Mouse (Mus musculus): Measurements from ENCODE around the gene Gm6592.
A peak's percentile ranks its signal among the peaks of the same experiment; 100 is the strongest.
"Not testable (repeated sequence)": the region's sequence is repeated elsewhere in the genome, so short reads cannot be mapped to it uniquely, and the experiment has no call there.

Gene Gm6592

DNA sequence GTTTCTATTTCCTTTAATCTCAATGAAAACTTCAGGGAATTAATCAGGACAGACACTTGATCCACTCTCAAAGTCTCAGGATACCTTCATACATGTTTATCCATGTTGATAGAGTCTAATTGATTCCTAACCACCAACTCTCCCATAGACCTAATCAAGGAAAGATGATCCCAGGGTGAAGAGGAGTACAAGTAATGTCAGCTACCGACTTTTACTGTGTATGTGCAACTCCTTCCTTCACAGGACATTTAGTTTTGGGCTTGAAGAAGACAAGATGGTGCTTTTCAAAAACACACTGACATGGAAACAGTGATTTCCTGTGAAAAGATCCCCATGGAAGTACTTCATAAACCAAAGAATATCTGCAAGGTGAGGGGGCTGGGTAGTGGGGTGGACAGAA lies at the start of gene Gm6592:
Gm6592 (plus strand) TSS at position 301 of the 400 bp plus-strand sequence.
- DNase-seq (ENCODE audit: low spot score), result no peak

DNA sequence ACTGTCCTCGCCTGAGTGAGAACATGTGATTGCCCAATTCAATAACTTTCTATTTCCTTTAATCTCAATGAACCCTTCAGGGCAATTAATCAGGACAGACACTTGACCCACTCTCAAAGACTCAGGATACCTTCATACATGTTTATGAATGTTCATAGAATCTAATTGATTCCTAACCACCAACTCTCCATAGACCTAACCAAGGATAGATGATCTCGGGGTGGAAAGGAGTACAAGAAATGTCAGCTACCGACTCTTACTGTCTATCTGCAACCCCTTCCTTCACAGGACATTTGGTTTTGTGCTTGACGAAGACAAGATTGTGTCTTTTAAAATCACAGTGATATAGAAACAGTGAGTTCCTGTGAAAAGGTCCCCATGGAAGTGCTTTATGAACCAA lies 40.4 kb upstream of the Gm6592 start, which contains the start of gene Ssxb5:
Ssxb5 (plus strand) TSS at position 301 of the 400 bp plus-strand sequence.
- DNase-seq (ENCODE audit: low spot score), result not testable (repeated sequence)

DNA sequence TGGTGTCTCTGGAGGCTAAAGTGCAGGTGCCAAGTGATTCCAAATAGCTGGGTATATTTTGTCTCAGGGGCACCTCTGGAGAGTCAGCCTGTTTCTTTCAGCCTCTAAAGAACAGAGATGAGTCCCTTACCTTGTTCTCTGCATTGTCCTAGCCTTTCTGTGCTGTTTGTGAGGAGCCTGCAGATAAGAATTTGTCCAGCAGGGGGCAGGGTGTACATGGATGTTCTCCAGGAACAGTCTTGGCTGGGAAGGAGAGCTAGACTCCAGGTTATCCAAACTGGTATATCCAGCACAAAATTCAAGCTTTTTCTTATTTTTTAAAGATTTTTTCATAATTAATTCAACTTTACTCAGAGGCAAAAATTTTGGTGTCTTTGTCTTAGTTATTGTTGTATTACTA lies 11.8 kb upstream of the Gm6592 start:
- DNase-seq (ENCODE audit: low spot score), result peak; percentile 6

DNA sequence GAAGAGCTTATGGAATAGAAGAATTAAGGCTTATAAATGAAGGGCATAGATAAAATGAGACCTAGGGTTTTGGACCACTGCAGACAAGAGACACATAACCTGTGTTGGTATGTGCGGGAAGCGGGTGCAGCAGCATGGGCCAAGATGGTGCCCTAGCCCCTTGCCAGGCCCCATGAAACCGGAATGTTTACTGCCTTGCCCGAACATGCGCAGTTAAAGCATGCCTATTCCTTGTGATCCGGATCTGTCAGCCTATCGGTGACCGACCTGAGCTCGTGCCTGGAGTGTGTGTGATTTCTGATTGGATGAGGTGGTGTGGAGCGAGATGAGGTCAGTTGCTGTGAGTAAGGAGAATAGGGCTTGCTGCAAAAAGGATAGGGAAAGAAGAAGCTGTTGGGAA lies 8.7 kb downstream of the Gm6592 start:
- DNase-seq (ENCODE audit: low spot score), result no peak

DNA sequence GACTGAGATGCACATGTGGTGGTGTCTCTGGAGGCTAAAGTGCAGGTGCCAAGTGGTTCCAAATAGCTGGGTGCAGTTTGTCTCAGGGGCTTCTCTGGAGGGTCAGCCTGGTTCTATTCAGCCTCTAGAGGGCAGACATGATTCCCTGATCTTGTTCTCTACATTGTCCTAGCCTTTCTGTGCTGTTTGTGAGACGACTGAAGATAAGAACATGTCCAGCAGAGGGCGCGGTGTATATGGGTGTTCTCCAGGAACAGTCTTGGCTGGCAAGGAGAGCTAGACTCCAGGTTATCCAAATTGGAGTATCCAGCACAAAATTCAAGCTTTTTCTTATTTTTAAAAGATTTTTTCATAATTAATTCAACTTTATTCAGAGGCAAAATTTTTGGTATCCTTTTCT lies 20.5 kb downstream of the Gm6592 start:
- peak; percentile 7 for DNase-seq (ENCODE audit: low spot score)

DNA sequence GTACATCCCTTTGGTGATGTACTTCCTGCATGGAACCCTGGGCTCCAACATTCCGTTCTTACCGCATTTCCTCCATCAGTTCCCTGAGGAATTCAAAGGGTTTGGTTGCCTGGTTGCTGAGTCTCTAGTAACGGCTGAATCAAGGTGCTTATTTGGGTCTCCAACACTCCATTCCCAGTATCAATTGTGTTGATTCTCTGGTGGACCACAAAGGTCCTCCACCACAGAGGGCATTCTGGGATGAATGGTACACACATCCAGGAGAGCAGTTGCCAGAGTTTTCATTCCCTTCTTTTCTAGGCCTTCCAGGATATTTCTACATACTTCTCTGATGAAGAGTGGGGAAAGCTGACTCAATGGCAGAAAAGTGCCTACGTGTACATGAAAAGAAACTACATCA lies 30.2 kb downstream of the Gm6592 start, which contains the start of gene Gm5751:
Gm5751 (plus strand) TSS at position 301 of the 400 bp plus-strand sequence.
- not testable (repeated sequence) for DNase-seq (ENCODE audit: low spot score)

DNA sequence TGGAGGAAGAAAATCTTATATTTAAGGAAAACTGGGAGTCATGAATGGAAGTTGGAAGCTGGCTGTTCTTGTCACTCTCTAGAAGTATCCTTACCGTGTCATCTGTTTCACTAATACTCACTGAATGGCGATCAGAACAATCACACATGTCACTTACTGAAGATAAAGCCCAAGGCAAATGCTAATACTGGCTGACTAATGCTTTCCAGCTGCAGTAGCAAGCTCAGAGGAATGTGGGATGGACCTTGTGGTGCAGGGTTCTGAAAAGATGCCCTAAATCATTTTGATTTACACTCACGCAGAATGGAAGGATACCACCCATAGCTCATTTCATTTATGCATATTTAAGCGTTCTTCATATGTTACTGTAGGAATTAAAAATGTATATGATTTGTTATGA lies 40.5 kb downstream of the Gm6592 start:
- no peak for DNase-seq (ENCODE audit: low spot score)

DNA sequence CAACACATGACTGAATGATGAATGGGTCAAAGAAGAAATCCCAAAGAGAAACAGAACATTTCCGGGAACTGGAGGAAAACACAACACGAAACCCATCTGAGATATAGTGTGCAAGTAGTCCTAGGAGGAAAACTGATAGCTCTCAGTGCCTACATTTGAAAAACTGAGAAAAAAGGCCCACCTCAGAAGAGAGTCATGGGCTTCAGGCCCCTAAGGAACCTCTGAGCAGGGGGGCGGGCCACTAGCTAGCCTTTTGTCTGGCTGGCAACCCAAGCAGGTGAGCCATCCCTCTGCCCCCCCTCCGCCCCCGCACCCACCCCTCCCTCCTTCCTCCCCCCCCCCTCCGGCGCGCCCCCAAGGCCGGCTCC lies 48.2 kb downstream of the Gm6592 start:
- DNase-seq (ENCODE audit: low spot score), result no peak

DNA sequence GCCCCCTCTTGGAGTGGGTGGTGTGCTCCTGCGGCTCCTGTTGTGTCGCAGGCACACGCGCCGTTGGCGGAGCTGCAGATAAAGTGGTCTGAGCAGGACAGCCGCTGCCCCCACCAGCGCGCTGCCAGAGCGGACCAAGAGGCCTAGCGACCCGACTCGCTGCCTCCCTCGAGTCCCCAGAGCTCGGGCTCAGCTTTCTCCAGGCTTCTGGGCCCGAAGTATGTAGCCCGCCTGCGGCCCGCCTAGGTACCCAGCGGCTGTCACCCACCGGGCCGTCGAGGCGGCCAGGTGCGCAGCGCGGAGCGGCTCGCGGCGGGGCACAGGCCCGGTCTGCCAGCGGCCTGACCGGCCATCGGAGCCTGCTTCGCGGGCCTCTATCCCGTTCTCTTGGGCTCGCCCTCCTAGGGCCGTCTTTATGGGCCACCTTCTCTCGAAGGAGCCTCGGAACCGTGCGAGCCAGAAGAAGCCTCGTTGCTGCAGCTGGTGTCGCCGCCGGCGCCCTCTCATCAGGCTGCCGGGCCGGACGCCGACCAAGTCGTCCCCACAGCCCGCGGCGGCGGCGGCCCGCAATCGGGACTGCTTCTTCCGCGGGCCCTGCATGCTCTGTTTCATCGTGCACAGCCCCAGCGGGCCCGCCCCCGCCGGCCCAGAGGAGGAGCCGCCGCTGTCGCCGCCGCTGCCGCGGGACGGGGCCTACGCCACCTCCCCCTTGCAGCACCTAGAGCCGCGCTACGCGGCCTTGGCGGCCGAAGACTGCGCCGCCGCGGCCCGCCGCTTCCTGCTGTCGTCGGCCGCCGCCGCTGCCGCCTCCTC lies 48.8 kb downstream of the Gm6592 start, which contains the start of gene B630019K06Rik:
B630019K06Rik (plus strand) TSS at position 40 of the 813 bp plus-strand sequence.
- DNase-seq (ENCODE audit: low spot score), result peak; percentile 41

DNA sequence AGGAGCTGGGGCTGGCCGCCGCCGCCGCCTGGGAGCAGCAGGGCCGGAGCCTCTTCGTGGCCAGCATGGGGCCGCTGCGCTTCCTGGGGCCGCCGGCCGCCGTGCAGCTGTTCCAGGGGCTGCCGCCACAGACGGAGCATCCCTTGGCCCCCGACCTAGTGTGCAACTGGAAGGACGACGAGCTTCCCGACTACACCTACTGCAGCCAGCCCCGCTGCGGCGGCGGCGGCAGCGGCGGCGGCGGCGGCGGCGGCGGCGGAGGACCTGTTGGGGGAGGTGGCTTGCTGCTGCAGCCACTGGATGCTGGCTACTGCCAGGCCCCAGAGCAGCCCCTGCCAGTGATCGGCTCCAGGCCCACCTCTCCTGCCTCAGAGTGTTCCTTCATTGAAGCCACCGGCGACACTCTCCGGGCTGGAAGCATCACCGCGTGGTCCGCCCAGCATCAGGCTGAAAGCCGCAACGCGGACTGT lies 49.4 kb downstream of the Gm6592 start:
- DNase-seq (ENCODE audit: low spot score), result no peak
